Mouse (Mus musculus) intestine, postnatal 0 days (tissue): Measurements from ENCODE around the gene Rhox2a. TPM values are rescaled to one million over a fixed set of nuclear protein-coding genes. Genes with fewer than 3 reads are reported as not detected.
"Not testable (repeated sequence)": the region's sequence is repeated elsewhere in the genome, so short reads cannot be mapped to it uniquely, and the experiment has no call there.

Experiments
- ATAC-seq: fragments of 200-750 bp; cut with Nextera tagmentation; 2 replicates; pipeline ENCODE4 v1.8.0; 2017; ENCODE audit warnings: mild to moderate bottlenecking, moderate TSS enrichment, moderate library complexity
- H3K27ac ChIP-seq: fragments of 300-500 bp; sonication (generic); 2 replicates; pipeline ENCODE4 v1.5.1; 2014; ENCODE audit warnings: mild to moderate bottlenecking, low read depth, low read length, moderate library complexity
- H3K27me3 ChIP-seq: fragments of 300-500 bp; sonication (generic); replicated peaks from 2 replicates; pipeline ENCODE4 v1.6.1; 2014; ENCODE audit warnings: low read length, mixed read lengths; ENCODE audit not compliant: control insufficient read depth, insufficient read depth
- H3K36me3 ChIP-seq: fragments of 300-500 bp; sonication (generic); 2 replicates; pipeline ENCODE4 v1.6.1; 2014; ENCODE audit warnings: mild to moderate bottlenecking, moderate library complexity; ENCODE audit not compliant: control insufficient read depth, insufficient read depth
- H3K4me1 ChIP-seq: fragments of 300-500 bp; sonication (generic); replicated peaks from 2 replicates; pipeline ENCODE4 v1.6.1; 2014; ENCODE audit warnings: antibody characterized with exemption, low read length, mixed read lengths; ENCODE audit not compliant: control insufficient read depth, insufficient read depth
- H3K4me2 ChIP-seq: fragments of 300-500 bp; sonication (generic); replicated peaks from 2 replicates; pipeline ENCODE4 v1.6.1; 2014; ENCODE audit warnings: low read depth, mild to moderate bottlenecking, moderate library complexity
- H3K4me3 ChIP-seq: fragments of 300-500 bp; sonication (generic); 2 replicates; pipeline ENCODE4 v1.5.1; 2014; ENCODE audit warnings: low read depth, low read length
- H3K9ac ChIP-seq: fragments of 300-500 bp; sonication (generic); 2 replicates; pipeline ENCODE4 v1.6.1; 2014; ENCODE audit warnings: mild to moderate bottlenecking, low read depth, low read length
- H3K9me3 ChIP-seq: fragments of 300-500 bp; sonication (generic); 2 replicates; pipeline ENCODE4 v1.6.1; 2016; ENCODE audit warnings: mixed run types; ENCODE audit not compliant: control insufficient read depth
- CTCF ChIP-seq: sonication (generic); IDR thresholded peaks from 2 replicates; pipeline ENCODE4 v1.5.1; 2016; ENCODE audit warnings: low read depth, mild to moderate bottlenecking, control low read depth, antibody characterized with exemption, moderate library complexity
- WGBS: fragments of 180-500 bp; shearing (Covaris S2); extraction: QIAGEN DNeasy Blood & Tissue Kit; methylation state at CpG from one replicate; pipeline ENCODE4 v1.1.7; 2014; 5-methylcytosine and 5-hydroxymethylcytosine counted together
- polyA plus RNA-seq: library from polyadenylated mRNA; unstranded; fragments of >200 nt; fragmentation: Nextera tagmentation; extraction: Ambion mirVana; gene quantifications from 2 replicates; pipeline ENCODE4 v1.2.1, GENCODE M21; 2015

Rhox2a gene
- not detected in 2 replicates for polyA plus RNA-seq

- not testable (repeated sequence) for H3K4me1 ChIP-seq, ATAC-seq, H3K36me3 ChIP-seq, H3K9ac ChIP-seq, H3K4me3 ChIP-seq, H3K4me2 ChIP-seq, H3K27me3 ChIP-seq, H3K9me3 ChIP-seq, H3K27ac ChIP-seq
- WGBS = no CpG with 5 or more reads among the region's 9 CpGs
Observed at GRCm38 (mm10) chrX:37244676-37245075, at the start of gene Rhox2a. TSS of gene Rhox2a (plus strand) at chrX:37244976.

- Histone ChIP-seq H3K27me3 (no peaks in the 10 kb centered on the region), H3K36me3 (no peaks in the 10 kb centered on the region), H3K9me3 (no peaks in the 10 kb centered on the region), H3K9ac (no peak overlapping the region), H3K4me2 (no peak overlapping the region), H3K4me3 (no peak overlapping the region), H3K27ac (no peak overlapping the region), H3K4me1 (no peaks in the 10 kb centered on the region)
- 71% methylated on average over 8 of the region's 8 CpGs for WGBS
- TF ChIP-seq CTCF = no peak
- no peak for ATAC-seq
Observed at GRCm38 (mm10) chrX:37198676-37199075, 46.1 kb upstream of the Rhox2a start.

DNA sequence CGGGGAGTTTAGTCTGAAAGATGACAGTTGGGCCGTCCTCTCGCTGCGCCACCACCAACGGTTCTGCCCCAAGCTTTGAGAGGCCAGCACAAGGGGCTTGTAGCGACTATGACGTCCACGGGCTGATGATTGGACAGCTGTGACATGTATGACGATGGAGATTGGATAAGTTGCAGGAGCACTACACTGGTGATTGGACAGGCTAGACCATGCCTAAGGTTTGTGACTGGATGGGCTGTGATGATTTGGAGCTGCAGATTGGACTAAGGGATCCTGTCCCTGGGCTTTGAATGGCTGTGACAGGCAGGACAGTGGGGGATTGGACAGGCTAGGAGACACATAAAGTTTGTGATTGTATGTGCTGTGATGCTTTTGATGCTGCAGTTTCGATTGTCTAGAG is 33.8 kb upstream of the Rhox2a start, which contains the start of gene Gm9:
Gene Gm9 (minus strand): TSS at position 101 of the 400 bp plus-strand sequence.
- Histone ChIP-seq H3K27me3 (no peaks in the 10 kb centered on the region), H3K4me1 (no peaks in the 10 kb centered on the region), H3K9ac (no peak within 1 kb of the TSS), H3K4me2 (no peak within 1 kb of the TSS), H3K27ac (no peak within 1 kb of the TSS), H3K4me3 (no peak within 1 kb of the TSS), H3K9me3 (no peaks in the 10 kb centered on the region), H3K36me3 (no peaks in the 10 kb centered on the region)
- TF ChIP-seq CTCF = no peak
- no peak for ATAC-seq
- WGBS = 84% methylated on average over 10 of the region's 10 CpGs

DNA sequence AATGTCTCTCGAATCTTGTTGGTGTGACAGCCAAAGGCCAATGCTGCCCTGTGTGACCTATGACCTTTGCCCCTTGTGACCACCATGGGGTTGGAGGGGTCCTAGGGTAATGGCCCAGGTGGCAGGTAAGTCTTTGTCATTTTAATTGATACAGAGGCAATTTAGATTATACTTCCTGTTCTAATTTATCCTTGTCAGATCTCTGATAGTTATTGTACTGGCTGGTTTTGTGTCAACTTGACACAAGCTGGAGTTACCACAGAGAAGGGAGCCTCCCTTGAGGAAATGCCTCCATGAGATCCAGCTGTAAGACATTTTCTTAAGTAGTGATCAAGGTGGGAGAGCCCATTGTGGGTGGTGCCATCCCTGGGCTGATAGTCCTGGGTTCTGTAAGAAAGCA is 22.6 kb upstream of the Rhox2a start, which contains the start of gene Rhox1:
Gene Rhox1 (minus strand): TSS at position 101 of the 400 bp plus-strand sequence.
- not testable (repeated sequence) for ATAC-seq, H3K4me2 ChIP-seq, H3K9me3 ChIP-seq, H3K27ac ChIP-seq, H3K27me3 ChIP-seq, H3K9ac ChIP-seq, H3K36me3 ChIP-seq, H3K4me1 ChIP-seq, H3K4me3 ChIP-seq
- WGBS = 75% methylated on average over 1 of the region's 1 CpGs

GRCm38 (mm10) chrX:37249619-37250018 is 4.8 kb downstream of the Rhox2a start, which contains the start of gene Rhox3a:
TSS of gene Rhox3a (plus strand) at chrX:37249919.
- H3K9ac ChIP-seq, H3K4me2 ChIP-seq, H3K9me3 ChIP-seq, H3K27ac ChIP-seq, H3K36me3 ChIP-seq, H3K27me3 ChIP-seq, ATAC-seq, H3K4me3 ChIP-seq, H3K4me1 ChIP-seq: not testable (repeated sequence)
- 63% methylated on average over 1 of the region's 3 CpGs for WGBS

DNA sequence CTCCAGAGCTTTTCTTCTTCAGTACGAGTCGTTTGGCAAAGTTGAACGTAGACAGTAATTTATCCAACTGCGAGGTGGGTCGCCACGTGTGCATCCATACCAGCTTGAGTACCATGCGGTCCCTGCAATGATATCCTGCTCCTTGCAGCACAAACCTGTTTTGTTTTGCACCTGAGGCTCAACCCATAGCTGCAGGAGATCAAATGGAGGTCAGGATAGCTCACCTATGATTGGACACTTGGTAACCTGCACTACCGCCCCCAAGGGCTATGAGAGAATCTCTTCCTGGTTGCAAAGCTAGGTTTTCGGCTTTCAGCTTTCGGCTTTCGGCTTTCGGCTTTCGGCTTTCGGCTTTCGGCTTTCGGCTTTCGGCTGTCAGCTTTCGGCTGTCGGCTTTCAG is 20.3 kb downstream of the Rhox2a start, which contains the start of gene Rhox4a:
Gene Rhox4a (plus strand): TSS at position 301 of the 400 bp plus-strand sequence.
- not testable (repeated sequence) for H3K4me2 ChIP-seq, H3K27ac ChIP-seq, H3K9ac ChIP-seq, H3K9me3 ChIP-seq, H3K27me3 ChIP-seq, H3K4me3 ChIP-seq, ATAC-seq, H3K36me3 ChIP-seq, H3K4me1 ChIP-seq
- WGBS = 93% methylated on average over 10 of the region's 19 CpGs

Other genes starting within 250 kb of the Rhox2a start
- gene Sowahd, start 196.1 kb upstream of the Rhox2a start, polyA plus RNA-seq = not detected in 2 replicates
- gene Rpl39, start 159.6 kb upstream of the Rhox2a start, polyA plus RNA-seq = 425 and 450 TPM in 2 replicates
- 9.6 and 11.4 TPM in 2 replicates for gene Upf3b, start 134.7 kb upstream of the Rhox2a start, polyA plus RNA-seq
- gene Nkap, start 118.2 kb upstream of the Rhox2a start, polyA plus RNA-seq = 9.1 and 11.6 TPM in 2 replicates
- 0.10 TPM in 1 of 2 replicates, not detected in the other for gene Akap14, start 76.1 kb upstream of the Rhox2a start, polyA plus RNA-seq
- 676 and 731 TPM in 2 replicates for gene Ndufa1, start 53.8 kb upstream of the Rhox2a start, polyA plus RNA-seq
- 6.1 and 7.1 TPM in 2 replicates for gene Rnf113a1, start 53.7 kb upstream of the Rhox2a start, polyA plus RNA-seq
- not detected in 2 replicates for gene Gm9, start 33.9 kb upstream of the Rhox2a start, polyA plus RNA-seq
- gene Rhox1, start 22.7 kb upstream of the Rhox2a start, polyA plus RNA-seq = not detected in 2 replicates
- not detected in 2 replicates for gene Rhox3a, start 4.9 kb downstream of the Rhox2a start, polyA plus RNA-seq
- gene Rhox4a, start 20.4 kb downstream of the Rhox2a start, polyA plus RNA-seq = not detected in 2 replicates
- not detected in 2 replicates for gene Rhox3a2, start 135.1 kb downstream of the Rhox2a start, polyA plus RNA-seq
- not detected in 2 replicates for gene Rhox4a2, start 145.9 kb downstream of the Rhox2a start, polyA plus RNA-seq
- not detected in 2 replicates for gene Rhox2b, start 167.1 kb downstream of the Rhox2a start, polyA plus RNA-seq
- gene Rhox4b, start 187.5 kb downstream of the Rhox2a start, polyA plus RNA-seq = not detected in 2 replicates
- gene Rhox2c, start 208.7 kb downstream of the Rhox2a start, polyA plus RNA-seq = not detected in 2 replicates
- gene Rhox3c, start 213.6 kb downstream of the Rhox2a start, polyA plus RNA-seq = not detected in 2 replicates
- not detected in 2 replicates for gene Rhox4c, start 235.4 kb downstream of the Rhox2a start, polyA plus RNA-seq
- not detected in 2 replicates for gene Rhox2d, start 248.5 kb downstream of the Rhox2a start, polyA plus RNA-seq